Mouse (Mus musculus) layer of hippocampus, postnatal 25 days (tissue): ENCODE results near the gene 9330161L09Rik. TPM values are rescaled to one million over a fixed set of nuclear protein-coding genes. Genes with fewer than 3 reads are reported as not detected.
"Not testable (repeated sequence)": the region's sequence is repeated elsewhere in the genome, so short reads cannot be mapped to it uniquely, and the experiment has no call there.

Experiments used
- DNase-seq, 2 experiments: peaks; one replicate each; pipeline ENCODE4 v3.0.0; 2022; ENCODE audit warnings: mixed read lengths in 2 of 2, low spot score in 1 of 2; ENCODE audit errors: extremely low spot score in 1 of 2
- total RNA-seq, 2 experiments: library from RNA; stranded (reverse); gene quantifications; 2 replicates each; pipeline ENCODE4 v1.2.3; 2021

Gene 9330161L09Rik
- total RNA-seq: 1 to 10 TPM; 1.6 to 3.4 TPM

DNA sequence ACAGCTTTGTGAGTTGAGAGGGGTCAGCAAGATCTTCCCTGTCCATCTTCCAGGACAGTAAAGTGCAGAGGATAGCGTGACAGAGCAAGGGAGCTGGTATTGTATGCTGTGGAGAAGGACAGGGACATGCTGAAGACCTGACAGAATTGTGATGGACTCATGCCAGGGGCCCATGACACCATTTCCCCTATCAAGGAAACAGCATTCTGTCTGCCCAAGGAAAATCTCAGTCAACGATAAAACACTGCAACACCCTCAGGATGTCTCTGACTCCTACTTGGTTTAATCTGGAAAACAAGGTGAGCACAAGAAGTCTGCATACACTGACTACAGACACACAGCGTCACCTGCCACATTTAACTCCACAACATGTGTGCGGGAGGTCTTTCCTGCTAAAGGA, at the start of gene 9330161L09Rik:
9330161L09Rik (minus strand) TSS at position 101 of the 400 bp plus-strand sequence.
- DNase-seq: no peak

DNA sequence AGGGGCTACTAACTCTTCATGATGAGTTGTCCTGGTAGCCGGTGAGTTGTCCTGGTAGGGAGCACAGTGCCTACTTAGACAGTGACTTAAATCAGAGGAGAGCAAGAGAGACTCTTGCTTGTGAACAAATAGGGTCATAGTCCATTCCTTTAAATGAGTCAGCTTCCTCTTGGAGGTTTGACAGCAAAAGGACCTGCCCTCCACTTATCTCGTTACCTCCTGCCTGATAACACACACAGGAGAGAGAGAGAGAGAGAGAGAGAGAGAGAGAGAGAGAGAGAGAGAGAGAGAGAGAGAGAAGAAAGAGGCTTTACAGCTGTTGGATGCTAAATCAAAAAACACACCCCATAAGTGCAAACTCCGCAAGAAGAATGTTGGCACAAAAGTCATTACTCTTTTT, 49.5 kb upstream of the 9330161L09Rik start, which contains the start of gene Ifi27l2b:
Ifi27l2b (minus strand) TSS at position 84 of the 400 bp plus-strand sequence.
- no peak for DNase-seq

DNA sequence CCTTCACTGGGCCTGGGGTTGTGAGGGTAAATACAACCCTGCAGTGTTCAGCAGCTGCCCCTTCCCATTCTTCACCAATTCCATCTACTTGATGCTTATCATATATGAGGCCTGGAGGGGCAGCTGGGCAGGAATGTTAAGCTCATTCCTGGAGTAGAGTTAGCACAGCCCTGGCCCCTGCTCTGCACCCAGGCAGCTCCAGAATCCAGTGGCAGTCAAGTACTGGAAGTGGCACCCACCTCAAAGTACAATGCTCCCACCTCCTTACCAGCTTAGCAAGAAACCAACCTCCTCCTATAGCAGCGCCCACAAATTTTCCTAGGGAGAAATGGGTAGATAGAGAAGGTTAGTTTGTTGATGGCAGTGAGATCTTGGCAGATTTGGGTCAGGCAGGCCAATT, 49.1 kb upstream of the 9330161L09Rik start:
- not testable (repeated sequence) for DNase-seq

- no peak for DNase-seq
These were observed 45.7 kb upstream of the 9330161L09Rik start for GRCm38 (mm10) chr12:103453361-103453760.

GRCm38 (mm10) chr12:103445060-103445459, 37.4 kb upstream of the 9330161L09Rik start:
- no peak for DNase-seq

GRCm38 (mm10) chr12:103444261-103444660, 36.6 kb upstream of the 9330161L09Rik start:
- DNase-seq: not testable (repeated sequence)

DNA sequence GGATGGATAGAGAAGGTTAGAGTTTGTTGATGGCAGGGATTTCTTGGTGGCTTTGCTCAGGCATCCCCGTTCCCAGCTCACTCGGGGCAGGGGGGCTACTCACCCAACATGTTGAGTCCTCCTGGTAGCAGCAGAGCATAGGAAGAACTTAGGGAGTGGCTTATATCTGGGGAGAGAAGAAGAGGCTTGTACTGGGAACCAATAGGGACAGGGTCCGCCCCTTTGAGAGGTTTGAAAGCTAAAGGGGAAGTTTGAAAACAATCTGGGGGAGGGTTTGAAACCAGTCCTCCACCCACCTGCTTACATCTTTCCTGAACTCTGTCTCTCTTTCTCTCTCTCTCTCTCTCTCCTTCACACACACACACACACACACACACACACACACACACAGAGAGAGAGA, 35.9 kb upstream of the 9330161L09Rik start, which contains the start of gene Ifi27l2a:
Ifi27l2a (minus strand) TSS at position 157 of the 400 bp plus-strand sequence.
- DNase-seq: no peak

- no peak for DNase-seq
These were observed 30.0 kb upstream of the 9330161L09Rik start for GRCm38 (mm10) chr12:103437601-103438000.

GRCm38 (mm10) chr12:103434861-103435260, 27.2 kb upstream of the 9330161L09Rik start:
- no peak for DNase-seq

- DNase-seq: peak in 1 of 2 experiments; percentile 11
These were observed 26.5 kb upstream of the 9330161L09Rik start, which contains the start of gene Ifi27 for GRCm38 (mm10) chr12:103433986-103434731. TSS of gene Ifi27 (plus strand) at chr12:103434211.

GRCm38 (mm10) chr12:103433430-103433829, 25.8 kb upstream of the 9330161L09Rik start:
- no peak for DNase-seq

DNA sequence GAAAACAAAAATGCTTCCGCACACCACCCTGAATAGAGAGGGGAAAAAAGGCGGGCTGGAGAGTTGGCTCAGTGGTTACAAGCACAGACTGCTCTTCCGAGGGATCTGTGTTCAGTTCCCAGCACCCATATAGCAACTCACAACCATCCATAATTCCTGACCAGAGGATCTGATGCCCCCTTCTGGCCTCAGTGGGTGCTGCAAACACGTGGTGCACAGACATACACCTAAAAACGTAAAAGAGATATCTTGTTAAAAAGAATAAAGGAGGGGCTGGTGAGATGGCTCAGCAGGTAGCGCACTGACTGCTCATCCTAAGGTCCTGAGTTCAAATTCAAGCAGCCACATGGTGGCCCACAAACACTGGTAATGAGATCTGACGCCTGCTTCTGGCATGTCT, 19.1 kb upstream of the 9330161L09Rik start:
- no peak for DNase-seq

- DNase-seq: peak; percentile 87 to 91
These were observed 18.3 kb upstream of the 9330161L09Rik start, which contains the start of gene Ddx24 for GRCm38 (mm10) chr12:103425729-103426470. TSS of gene Ddx24 (minus strand) at chr12:103425830.

- no peak for DNase-seq
These were observed 17.6 kb upstream of the 9330161L09Rik start for GRCm38 (mm10) chr12:103425016-103425728.

- no peak for DNase-seq
These were observed 524 bp upstream of the 9330161L09Rik start for GRCm38 (mm10) chr12:103408144-103408543.

DNA sequence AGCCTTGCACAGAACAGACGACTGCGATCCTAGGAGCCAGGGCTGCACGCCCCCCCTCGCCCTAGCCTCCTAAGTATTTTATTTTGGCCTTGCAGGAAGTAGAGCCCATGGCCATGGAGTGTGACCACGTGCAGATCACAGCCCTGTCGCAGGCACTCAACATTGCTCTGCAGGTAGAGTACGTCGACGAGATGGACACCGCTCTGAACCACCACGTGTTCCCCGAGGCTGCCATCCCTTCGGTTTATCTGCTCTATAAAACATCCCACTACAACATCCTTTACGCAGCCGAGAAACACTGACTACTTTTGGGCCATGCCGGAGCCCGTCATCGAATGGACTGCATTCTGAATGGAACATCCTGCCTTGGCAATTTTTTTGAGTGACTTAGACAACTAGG, 3.5 kb downstream of the 9330161L09Rik start:
- DNase-seq: no peak

DNA sequence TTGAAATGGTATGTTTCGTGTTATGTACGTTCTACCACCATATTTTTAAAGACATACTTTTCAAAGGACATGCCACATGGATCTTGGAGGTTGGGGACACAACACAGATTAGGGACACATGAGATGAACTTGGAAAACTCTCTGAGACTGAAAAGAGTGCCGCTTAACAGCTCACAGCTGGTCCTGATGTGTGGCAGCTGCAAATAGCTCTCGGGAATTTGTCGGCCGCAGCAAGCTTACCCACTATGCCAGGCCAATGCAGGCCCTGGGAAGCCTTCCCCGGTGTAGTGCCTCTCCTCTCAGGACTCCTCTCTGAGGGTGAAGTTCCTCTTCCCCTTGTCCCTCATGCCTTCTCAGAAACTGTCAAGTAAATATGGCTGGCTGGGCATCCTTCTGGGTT, 10.9 kb downstream of the 9330161L09Rik start:
- DNase-seq: no peak

GRCm38 (mm10) chr12:103395486-103396275, 11.9 kb downstream of the 9330161L09Rik start:
- no peak for DNase-seq

- no peak for DNase-seq
These were observed 14.1 kb downstream of the 9330161L09Rik start for GRCm38 (mm10) chr12:103393528-103393927.

DNA sequence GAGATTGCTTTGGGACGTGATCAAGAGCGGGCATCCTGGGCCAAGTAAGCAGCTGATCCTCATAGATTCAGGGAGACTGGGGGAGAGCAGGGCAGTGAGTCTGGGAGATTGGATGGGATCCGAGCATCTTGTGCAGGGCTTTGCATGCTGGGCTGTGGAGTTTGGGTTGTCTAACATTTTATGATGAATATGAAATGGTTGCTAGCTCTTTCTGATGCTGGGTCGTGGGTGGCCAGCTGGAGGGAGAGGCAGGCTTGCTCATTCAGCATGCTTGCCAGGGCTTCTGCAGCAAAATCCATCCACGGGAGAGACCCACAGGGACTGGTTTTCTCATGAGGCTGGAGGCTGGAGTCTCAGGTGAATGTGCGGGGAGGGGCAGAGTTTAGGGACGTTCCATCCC, 16.5 kb downstream of the 9330161L09Rik start:
- peak in 1 of 2 experiments; percentile 33 for DNase-seq
